Mouse (Mus musculus) layer of hippocampus, adult 11-12 months (tissue): ENCODE data around the gene Gm20388.

Experiments used
- DNase-seq: peaks from one replicate; pipeline ENCODE4 v3.0.0; 2022; ENCODE audit warnings: low spot score

The Gm20388 gene

DNA sequence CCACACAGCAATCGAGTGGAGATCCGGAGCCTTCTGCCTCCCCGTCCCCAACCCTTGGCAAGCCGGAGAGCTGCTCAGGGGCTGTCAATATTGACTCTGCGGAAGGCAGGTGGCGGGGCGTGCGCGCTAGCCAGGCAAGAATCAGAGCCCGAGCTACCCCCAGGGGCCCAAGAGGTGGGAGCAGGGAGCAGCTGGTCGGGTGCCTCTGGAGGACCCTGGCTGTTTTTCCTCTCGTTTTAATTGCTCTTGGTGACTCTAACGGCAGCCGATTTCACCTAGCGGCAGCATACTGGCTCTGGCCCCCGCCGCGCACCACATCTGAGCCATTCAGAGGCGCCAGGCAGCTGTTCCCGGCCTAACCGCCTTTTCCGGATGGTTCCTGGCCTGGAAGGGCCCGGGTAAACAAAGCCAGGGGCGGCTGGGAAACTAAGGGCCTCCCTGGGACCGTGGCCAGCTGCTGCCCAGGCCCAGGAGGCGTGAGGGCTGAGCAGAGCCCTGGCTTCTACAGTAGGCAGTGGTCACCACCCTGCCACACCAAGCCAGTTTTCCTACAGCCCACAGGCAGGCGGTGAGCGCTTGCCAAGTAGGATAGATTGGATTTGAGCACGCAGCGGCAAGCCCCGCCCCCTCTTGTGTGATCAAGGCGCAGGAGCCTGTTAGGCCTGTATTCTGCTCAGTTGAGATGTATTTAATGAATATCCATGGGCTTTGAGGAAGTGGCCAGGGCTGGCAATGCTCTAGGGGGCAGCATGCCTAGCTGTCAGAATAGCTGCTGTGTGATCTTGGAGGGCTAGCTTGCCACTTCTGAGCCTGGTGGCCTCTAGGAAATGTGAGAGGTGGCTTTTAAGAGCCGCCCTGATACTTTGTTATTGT, 506.1 kb downstream of the Gm20388 start:
- peak; percentile 69 for DNase-seq

DNA sequence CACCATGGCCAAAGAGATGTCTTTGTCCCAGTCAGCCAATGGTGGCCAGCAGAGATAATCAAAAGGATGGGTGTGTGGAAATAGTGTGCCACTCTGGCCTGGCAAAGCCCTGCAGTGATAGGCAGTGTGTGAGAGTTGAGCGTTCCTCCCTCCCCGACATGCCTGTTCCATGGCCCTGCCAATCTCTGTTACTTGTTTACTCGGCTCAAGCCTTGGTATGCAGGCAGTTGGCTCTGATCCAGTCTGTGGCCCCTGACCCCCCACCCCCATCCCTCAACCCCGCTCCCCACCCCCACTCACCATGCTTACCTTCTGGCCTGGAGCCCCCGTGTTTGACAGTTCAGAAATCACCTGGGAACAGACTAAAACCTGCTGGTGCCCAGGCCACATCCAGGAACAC, 507.5 kb downstream of the Gm20388 start:
- no peak for DNase-seq

DNA sequence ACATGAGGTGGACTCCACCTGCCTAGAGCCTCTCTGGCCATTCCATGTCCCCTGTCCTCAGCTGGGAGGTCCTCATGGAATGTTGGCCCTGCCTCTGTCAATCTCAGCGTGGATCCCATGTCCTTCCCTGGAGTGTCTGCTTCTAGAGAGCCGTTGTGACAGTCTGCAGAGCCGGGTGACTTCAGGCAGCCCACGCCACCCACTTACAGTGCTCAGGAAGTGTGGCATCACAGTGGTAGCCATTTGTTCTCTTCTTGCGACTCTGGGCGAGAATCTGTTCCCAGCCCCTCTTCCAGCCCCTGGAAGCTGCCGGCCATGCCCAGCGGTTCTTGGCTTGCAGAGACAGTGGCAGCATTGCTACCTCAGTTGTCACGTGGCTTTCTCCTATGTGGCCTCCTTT, 509.0 kb downstream of the Gm20388 start:
- no peak for DNase-seq

DNA sequence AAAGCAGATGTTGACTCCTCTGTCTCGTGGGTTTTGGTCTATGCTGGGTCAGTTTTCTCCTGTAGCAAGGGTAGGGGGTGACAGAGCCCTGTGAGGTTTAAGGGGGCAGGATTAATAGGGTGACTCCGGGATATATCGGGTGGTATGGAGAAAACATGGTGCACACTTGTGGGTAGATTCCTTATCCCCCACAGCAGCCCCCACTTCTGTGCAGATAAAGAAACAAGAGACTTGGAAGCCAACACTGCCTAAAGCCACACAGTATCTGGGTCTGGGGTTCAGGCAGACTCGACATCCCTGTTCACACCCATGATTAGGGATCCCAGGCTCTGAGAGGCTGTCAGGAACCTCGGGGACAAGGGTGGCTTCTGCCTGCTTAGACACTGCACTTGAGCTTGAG, 509.6 kb downstream of the Gm20388 start:
- DNase-seq = no peak

DNA sequence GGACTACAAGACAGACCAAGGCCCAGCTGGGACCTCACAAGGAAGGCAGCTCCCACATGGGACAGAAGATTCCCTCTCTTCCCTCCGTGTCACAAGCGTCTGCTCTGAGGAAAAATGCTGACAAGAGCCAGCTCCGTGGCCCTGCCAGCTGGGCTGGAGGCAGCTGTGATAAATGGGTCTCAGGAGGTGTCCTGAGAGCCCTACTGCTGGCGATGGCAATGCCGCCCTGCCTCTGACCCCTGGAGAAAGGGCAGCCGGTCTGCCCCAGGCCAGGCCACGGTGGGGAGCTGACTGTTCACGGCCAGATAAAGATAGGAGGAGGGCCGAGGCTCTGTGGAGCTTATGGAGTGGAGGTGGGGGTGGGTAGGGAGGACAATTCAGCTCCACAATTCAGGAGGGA, 511.0 kb downstream of the Gm20388 start:
- DNase-seq = no peak

DNA sequence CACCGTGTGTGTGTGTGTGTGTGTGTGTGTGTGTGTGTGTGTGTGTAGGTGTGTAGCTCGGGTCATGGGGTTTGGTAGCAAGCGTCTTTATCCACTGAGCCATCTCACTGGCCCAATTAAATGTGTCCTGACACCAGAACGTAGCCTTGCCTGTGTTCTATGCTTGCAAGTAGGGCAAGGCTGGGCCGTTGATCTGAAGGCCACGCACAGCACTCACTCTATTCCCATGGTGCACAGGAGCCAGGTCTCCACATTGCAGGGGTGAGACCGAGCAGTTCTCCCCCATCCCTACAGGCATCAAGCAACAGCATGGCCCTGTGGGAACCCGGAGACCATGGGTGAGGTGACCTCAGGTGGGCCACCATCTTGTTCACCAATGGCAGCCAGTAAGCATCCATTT, 511.6 kb downstream of the Gm20388 start:
- DNase-seq = no peak

DNA sequence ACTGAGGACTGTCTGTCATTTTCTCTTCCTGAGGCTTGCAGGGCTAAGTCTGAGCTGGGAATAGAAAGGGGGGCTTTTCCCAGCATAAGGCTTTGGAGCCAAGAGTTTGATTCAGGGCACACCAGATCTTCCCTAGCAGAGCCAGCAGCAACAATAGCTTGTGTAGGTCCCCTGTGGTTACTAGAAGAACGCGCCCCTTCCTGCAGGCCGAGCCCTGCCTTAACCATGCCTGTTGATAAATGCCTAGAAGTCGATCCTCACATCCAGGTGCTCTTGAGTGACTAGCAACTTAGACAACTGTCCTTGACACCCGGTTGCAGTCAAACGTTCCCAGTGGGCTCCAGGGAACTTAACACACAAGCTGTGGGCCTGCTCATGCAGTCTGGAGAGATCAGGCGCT, 512.9 kb downstream of the Gm20388 start:
- no peak for DNase-seq

DNA sequence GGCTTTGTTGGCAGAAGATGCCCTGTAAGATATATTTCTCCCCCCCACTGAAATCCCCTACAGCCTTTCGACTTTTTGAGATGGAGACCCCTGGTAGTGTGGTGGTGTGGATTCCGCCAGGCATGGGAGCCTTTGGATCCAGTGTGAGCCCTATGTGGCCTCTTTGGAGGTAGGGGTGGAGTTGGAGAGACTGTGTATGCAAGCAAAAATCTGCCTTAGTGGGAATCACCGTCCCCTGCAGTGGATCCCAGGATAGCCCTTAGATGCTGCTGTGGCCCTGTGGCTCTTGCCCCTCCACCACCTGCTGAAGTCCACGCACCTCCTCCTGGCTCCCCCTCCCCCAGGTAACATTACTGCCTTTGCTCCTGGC, 514.2 kb downstream of the Gm20388 start:
- no peak for DNase-seq

DNA sequence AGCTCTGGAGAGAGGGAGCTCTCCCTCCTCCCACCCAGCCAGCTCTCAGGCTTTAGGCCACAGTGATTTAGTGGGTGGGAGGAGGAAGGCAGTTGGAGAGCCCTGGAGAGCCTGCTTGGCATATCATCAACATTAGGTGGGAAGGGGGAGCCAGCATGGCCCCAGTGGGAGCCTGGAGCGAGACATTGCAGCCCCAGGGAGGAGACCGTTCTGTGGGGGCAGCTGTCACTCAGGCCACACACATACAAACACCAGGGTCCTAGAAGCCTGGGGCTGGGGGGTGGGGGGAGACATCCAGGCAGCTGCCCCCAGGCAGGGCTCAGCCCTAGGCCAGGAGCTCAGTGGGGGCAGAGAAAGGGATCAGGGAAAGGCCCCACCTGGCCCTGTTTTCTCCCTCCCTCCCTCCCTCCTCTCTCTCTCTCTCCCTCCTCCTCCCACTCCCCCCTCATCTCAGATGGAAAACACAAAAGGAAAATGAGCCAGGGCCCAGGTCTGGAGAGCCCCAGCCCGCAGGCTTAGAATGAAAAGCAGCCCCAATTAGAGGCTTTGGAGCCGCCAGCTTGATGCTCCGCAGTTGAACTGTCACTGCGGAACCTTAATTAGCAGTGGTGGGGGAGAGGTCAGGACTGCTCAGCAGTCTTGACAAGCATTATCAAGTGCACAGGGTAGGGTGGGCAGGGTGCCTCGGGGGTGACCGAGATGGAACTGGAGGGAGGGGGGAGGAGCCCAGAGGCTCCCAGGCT, 514.7 kb downstream of the Gm20388 start:
- DNase-seq = no peak

DNA sequence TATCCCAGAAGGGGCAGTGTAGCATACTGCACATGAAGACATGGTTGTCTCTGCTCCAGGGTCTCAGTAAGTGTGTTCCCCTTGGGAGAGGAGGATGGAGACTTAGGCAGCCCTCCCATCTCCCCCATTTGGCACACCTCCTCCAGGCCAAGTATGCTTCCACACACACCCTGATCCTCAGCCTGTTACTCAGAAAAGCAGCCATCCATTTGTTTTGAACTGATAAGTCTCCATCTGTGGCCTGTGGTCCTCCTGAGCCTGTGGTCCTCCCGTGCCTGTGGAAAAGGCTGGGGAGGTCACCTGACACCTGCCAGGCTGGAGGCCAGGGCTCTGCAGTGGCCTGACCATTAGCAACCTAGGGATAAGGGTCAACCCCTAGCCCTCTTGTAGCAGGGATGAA, 515.5 kb downstream of the Gm20388 start:
- no peak for DNase-seq

DNA sequence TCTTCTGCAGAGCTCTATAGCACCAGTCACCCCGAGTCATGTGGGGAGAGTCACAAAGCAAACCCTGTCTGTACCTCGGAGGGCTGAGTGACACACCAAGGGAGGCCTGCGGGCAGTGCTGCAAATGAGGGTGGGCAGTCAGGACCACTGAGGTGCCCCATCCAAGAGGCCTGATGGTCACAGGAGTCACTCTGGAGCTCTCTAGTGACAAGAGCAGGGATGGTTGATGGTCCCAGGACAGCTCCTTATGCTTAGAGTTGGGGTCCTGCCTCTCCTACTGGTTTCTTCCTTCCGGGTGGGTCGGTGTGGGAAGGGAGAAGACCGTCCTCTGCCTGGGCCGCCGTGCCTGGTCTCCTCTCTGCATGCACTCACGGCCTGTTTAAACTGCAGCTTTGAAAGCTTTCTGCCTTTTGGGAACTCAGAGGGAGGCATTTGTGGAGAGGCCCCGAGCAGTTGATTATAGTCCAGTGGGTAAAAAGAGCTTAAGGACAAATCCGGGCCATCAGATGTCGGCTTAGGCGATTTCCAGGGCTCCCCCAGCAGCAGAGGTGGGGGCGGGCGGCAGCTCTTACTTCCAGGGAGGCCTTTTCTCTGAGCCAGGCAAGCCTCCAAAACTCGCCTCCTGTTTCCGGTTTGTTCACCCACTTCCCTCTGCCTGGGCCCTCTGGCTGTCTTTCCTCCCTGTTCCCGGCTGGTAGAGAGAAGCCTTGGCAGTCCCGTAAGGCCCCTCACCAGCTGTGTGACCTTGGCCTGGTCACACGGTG, 516.2 kb downstream of the Gm20388 start:
- peak; percentile 87 for DNase-seq

DNA sequence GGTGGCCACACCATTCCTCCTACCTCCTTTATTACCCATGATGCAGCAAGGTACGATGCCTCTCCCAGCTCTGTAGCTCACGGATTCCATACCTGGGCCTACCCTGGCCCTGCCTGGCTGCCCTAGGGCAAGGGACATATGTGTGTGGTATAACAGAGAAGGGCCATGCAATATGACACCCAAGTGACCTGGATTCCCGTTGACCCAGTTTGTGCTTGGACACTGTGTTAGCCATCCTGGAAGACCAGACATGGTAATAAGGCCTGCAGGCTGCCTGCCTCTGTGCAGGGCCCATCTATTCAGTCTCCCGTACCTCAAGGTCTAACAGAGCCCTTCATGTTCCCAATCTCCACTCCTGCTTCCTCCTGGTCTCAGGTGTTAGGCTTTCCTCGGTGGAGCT, 517.9 kb downstream of the Gm20388 start:
- DNase-seq = no peak

DNA sequence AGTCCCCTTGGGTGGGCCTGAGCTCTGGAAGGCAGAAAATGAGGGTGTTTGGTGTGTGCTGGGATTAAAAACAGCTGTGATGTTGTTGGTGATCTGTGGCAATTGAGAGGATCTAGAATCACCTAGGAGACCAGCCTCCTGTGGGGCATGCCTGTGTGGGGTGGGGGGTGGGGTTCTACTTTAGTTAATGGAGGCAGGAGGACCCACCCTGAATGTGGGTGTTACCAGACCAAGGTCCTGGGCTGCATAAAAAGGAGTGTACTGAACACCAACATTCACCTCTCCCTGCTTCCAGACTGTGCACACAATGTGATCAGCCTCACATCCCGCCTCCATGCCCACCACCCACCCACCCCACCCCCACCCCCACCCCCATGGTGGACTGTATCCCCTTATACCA, 518.5 kb downstream of the Gm20388 start:
- no peak for DNase-seq

DNA sequence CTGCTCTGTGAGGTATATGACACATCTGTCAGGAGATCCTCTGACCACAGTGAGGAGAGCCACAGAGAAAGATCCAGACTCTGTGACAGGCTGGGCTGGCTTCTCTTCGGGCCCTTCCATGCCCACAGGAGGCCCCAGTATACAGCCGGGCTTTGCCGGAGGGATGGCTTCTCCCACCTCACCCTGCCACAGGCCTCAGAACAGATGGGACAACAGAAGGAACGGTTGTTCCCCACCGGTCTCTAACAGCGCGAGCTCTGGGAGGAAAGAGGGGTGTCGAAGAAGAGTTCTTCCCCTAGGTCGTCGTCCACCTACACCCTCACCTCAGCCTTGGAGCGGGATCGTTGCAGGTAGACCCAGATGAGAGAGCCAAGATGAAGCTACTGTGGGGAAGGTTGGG, 520.4 kb downstream of the Gm20388 start:
- DNase-seq = no peak

DNA sequence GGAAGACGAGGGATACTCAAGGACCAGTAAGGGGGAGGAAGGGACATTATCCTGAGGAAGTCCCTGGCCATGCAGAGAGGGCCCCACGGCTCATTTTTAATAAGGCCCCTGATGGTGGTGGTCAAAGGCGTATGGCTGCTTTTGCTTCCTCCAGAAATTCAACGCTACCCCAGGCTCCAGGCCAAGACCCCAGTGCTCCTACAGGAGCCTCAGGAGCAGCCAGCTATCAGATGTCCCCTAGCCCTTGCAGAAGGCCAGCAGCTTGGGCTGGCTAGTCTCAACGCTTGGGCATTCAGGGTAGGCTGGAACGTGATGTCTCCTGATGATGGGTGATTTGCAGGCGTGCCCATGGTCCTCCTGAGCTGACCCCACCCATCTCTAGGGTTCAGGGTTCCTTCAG, 521.8 kb downstream of the Gm20388 start:
- DNase-seq = no peak

DNA sequence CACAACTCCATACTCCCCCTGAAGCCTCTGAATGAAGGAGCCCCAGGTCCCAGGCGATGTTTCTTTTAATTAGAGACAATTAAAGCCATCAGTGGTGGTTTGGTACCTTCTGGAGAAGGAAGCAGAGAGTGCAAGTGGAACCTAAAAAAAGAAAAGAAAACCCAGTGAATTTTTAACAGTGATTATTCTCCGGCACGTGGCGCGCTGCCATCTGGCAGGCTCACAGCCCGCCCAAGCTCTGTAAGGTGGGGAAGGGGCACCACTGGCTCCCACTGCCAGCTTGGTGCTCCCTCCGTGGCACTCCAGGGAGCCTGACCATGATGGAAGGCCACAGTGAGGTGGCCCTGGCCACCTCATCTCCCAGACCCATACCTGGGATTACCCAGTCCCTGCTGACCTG, 522.5 kb downstream of the Gm20388 start:
- no peak for DNase-seq

DNA sequence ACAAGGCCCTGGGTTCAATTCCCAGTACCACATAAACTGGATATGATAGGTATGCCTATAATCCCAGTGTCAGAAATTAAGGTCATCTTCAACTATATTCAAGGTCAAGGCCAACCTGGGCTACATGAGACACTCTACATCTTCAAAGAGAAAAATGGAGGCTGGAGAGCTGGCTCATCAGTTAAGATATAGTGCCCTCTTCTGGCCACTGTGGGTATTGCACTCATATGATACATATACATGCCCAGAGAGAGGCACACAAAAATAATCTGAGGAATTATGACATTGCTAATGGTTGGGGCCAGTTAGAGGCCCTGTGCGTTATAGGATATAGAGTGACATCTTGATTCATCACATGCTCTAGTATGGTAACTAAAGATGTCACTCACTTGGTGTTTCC, 523.1 kb downstream of the Gm20388 start:
- DNase-seq = no peak

DNA sequence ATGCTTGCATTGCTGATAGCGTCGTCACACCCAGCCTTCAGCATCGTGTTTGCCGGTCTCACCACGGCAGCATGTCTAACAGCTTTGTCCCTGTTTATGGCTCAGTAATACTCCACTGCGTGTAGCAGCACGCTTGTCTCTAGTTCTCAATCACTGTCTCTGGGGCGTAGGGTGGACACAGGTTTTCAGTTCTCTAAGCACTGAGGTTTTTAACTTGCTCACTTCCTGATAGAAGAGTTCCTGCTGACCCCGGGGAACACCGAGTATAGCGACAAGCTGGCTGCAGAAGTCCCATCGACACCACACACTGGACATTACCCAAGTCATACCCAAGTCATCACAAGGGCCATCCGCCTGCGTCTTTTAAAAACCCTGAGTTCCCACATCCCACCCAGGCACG, 525.1 kb downstream of the Gm20388 start:
- no peak for DNase-seq

DNA sequence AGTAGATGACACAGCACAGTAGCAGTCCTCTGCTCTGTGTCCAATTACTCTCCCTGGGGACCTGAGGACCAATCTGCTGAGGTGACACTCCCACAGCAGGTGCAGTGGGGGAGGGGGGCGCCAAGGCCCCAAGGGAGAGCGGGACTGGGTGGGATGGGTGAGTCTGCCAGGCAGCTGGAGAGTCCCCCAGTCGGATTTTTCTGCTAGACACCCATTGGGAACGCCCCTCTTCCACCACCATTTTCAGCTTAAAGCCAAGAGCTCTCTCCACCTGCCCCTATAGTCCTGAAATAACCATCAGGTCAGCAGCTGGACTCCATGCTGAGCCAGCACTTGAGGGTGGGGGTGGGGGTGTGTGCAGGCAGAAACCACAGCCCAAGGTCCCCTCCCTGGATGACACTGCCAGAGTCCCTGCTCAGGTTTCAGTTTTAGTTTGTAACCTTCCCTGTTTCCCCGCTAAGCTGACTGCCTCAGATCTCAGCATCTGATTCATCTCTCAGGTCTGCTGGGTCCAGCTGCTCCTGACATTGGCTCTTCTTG, 525.9 kb downstream of the Gm20388 start:
- DNase-seq = no peak

DNA sequence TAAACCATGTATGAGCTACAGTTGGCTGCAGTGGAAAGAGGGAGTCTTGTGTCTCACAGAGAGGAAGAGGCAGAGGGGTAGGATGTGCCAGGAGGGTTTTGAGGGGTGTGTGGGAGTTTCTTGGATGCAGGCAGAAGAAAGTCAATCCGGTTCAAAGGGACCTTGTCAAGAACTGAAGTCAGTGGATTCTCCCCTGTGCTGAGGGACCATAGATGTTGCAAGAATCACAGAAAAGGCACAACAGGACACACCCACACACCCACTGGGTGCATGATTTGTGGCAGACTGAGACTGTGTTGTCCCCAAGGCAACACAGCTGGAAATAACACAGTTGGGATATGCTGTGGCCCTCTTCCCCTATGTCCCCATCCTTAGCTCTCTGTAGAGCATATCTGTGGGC, 526.6 kb downstream of the Gm20388 start:
- no peak for DNase-seq

DNA sequence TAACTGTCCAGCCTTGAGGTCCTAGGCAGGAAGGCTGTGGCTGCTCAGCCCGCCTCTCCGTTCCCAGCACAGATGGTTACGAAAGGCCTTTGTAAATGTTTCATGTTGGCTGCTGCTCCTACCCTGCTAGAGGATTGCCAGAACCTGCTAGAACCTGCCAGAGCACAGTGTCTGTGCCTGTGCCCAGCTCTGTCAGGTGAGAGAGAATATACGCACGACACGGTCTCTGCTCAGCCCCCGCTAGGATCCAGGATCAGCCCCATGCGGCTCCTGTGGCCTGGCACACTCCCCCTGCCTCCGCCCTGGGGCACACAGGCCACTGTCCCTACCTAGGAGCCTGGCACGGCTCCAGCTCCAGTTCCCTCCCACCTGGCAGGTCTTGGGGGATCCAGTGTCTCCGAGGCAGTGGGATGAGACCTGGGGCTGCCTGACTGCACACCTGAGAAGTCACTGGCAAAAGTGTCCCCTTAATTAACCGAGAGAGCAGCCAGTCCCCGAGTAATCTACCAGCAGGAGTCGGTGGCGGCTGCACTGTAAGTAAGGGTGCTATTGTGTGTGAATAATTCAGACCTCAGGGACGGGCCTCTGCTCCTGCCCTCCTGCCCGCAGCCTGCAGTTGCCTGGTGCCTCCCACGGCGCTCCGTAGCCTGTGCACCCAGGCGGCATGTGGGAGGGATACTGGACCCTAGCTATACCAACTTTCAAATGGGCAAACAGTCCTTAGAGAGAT, 527.2 kb downstream of the Gm20388 start:
- DNase-seq = peak; percentile 65

DNA sequence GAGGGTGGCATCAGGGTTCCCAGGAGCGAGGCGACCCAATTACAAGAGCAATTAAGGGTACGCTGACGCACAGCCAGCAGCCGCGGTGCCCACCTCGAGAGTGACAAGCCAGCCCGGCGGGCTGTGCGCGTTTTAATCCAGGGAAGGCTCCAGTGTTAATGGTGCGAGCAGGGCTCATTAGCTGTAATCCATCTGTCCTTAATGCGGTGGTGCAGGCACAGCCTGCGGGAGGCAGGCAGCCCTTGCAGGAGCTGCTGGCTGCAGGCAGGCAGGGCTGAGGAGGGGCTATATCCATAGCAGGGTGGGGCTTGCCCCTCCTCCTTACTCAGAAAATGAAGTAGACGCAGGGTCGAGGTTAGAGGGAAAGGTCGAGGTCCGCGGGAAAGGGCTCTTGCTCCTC, 528.7 kb downstream of the Gm20388 start:
- DNase-seq = peak; percentile 59
